ENCODE assay signal across 19 mouse cellular contexts in the genomic region with DNA sequence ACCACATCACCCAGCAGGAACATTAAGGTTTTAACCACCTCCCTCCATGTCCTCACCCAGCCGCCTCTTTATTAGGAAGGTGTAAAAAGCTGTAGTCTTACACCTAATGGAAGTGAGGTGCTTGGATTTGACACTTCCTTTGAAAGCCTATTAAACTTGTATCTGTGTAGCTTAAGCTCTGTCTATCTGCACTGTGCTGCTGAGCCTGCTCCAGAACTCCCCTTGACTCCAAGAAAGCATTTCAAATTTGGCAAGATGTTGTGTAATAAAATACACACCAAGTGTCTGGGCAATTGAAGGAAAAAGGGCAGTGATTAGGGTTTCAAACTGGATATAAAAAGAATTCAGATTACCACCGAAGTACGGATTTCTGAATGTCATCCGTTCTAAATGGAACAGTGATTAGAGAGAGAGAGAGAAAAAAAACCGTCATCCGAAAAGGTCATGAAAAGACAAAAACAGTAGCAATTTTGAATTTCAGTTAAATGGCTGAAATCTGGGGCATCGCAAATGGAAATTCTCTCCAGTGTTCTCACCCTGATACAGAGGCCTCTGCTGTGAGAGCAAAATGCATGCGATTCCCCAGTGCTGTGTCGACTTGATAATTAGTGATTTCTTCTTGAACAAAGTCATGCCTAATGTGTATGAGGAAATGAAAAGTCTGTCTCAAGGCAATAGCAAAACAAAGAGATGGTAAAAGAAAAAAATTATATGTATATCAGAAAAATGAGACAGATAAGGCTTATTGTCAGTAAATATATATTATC.
DNase-seq lines count a peak whose midpoint lies in the region; ATAC-seq lines count a peak whose summit lies in the region.
"Had no signal": no experiment of that assay in that cellular context is flagged by ENCODE, and none has a peak within 500 bp of the region (broad histone marks: within the 10 kb centered on the region; RNA-seq: fewer than 3 reads in every experiment).

No protein-coding gene starts in this region.

- 56% methylated on average over 9 of the region's 9 CpGs for WGBS in forebrain, embryonic 16.5 days
- WGBS in forebrain, embryonic 10.5 days, result 90% methylated on average over 9 of the region's 9 CpGs
- WGBS in heart, embryonic 14.5 days, result 64% methylated on average over 9 of the region's 9 CpGs
- whole genome bisulfite sequencing in midbrain, embryonic 15.5 days, result 66% methylated on average over 9 of the region's 9 CpGs
- WGBS in midbrain, embryonic 13.5 days, result 76% methylated on average over 9 of the region's 9 CpGs

- H3K27ac ChIP-seq in forebrain, embryonic 16.5 days (ENCODE audit: low read length), result no peak overlapping the region
- H3K27ac ChIP-seq in forebrain, embryonic 10.5 days, result no peak overlapping the region
- peak overlapping the region; percentile 39 to 57; a peak in 3 of 4 replicates for H3K27ac ChIP-seq in heart, embryonic 14.5 days (replicated peaks in 1 of 2; ENCODE audit: control insufficient read depth in 1 of 2, insufficient read depth in 1 of 2, low read depth in 2 of 2, low read length in 2 of 2)
- peak overlapping the region; percentile 48; the same call in 1 of the 2 replicates for H3K27ac ChIP-seq in midbrain, embryonic 15.5 days
- H3K27ac ChIP-seq in midbrain, embryonic 13.5 days, result no peak overlapping the region
- H3K27ac ChIP-seq: embryonic facial prominence, embryonic 12.5 days; gastrocnemius, adult 2 months; neural tube, embryonic 15.5 days had no signal

- H3K4me3 ChIP-seq in forebrain, embryonic 16.5 days (replicated peaks; ENCODE audit: low read length), result no peak overlapping the region
- H3K4me3 ChIP-seq in forebrain, embryonic 10.5 days, result no peak overlapping the region
- H3K4me3 ChIP-seq in heart, embryonic 14.5 days (ENCODE audit: control insufficient read depth in 1 of 2, insufficient read depth in 1 of 2, low read depth in 1 of 2, low read length in 2 of 2), result no peak overlapping the region
- H3K4me3 ChIP-seq in midbrain, embryonic 15.5 days, result no peak overlapping the region
- H3K4me3 ChIP-seq in midbrain, embryonic 13.5 days (replicated peaks), result no peak overlapping the region
- H3K4me3 ChIP-seq: embryonic facial prominence, embryonic 12.5 days; gastrocnemius, adult 2 months; megakaryocyte, embryonic 14.5 days; myocyte; neural tube, embryonic 15.5 days had no signal

- no peak for DNase-seq in forebrain, embryonic 10.5 days (ENCODE audit: extremely low spot score, low spot score)
- DNase-seq in heart, postnatal 14 days, result no peak
- DNase-seq in thymus, postnatal 36 days, result no peak
- DNase-seq: adrenal gland, adult 8-10 months; B cell, adult 2 months; gastrocnemius, adult 2 months; liver, postnatal 0 days; lung, postnatal 14 days; right cerebral cortex, postnatal 4 days; thymus, postnatal 25 days had no signal

- H3K27me3 ChIP-seq in forebrain, embryonic 16.5 days (replicated peaks; ENCODE audit: control insufficient read depth, insufficient read depth, low read length), result no peaks in the 10 kb centered on the region
- no peaks in the 10 kb centered on the region for H3K27me3 ChIP-seq in forebrain, embryonic 10.5 days (ENCODE audit: poor library complexity, severe bottlenecking)
- no peaks in the 10 kb centered on the region for H3K27me3 ChIP-seq in heart, embryonic 14.5 days (ENCODE audit: control insufficient read depth, insufficient read depth, low read length)
- H3K27me3 ChIP-seq in midbrain, embryonic 15.5 days (replicated peaks), result no peaks in the 10 kb centered on the region
- H3K27me3 ChIP-seq in midbrain, embryonic 13.5 days, result no peaks in the 10 kb centered on the region; the same call in 1 of the 2 replicates
- H3K27me3 ChIP-seq: embryonic facial prominence, embryonic 12.5 days; megakaryocyte, embryonic 14.5 days; neural tube, embryonic 15.5 days had no signal

- H3K36me3 ChIP-seq in forebrain, embryonic 16.5 days (ENCODE audit: control insufficient read depth, insufficient read depth), result no peaks in the 10 kb centered on the region
- H3K36me3 ChIP-seq in forebrain, embryonic 10.5 days (replicated peaks), result no peaks in the 10 kb centered on the region
- no peaks in the 10 kb centered on the region for H3K36me3 ChIP-seq in heart, embryonic 14.5 days (ENCODE audit: control insufficient read depth, insufficient read depth, low read length)
- H3K36me3 ChIP-seq in midbrain, embryonic 15.5 days (replicated peaks), result no peaks in the 10 kb centered on the region
- no peaks in the 10 kb centered on the region for H3K36me3 ChIP-seq in midbrain, embryonic 13.5 days
- H3K36me3 ChIP-seq: embryonic facial prominence, embryonic 12.5 days; neural tube, embryonic 15.5 days had no signal

- no peaks in the 10 kb centered on the region for H3K9me3 ChIP-seq in forebrain, embryonic 16.5 days (ENCODE audit: control insufficient read depth, low read length)
- H3K9me3 ChIP-seq in forebrain, embryonic 10.5 days, result no peaks in the 10 kb centered on the region
- no peaks in the 10 kb centered on the region for H3K9me3 ChIP-seq in heart, embryonic 14.5 days (ENCODE audit: control insufficient read depth, low read length)
- H3K9me3 ChIP-seq in midbrain, embryonic 15.5 days, result no peaks in the 10 kb centered on the region
- H3K9me3 ChIP-seq in midbrain, embryonic 13.5 days, result no peaks in the 10 kb centered on the region
- H3K9me3 ChIP-seq: embryonic facial prominence, embryonic 12.5 days; megakaryocyte, embryonic 14.5 days; neural tube, embryonic 15.5 days had no signal

- peaks cover 3% of the 10 kb centered on the region for H3K4me1 ChIP-seq in forebrain, embryonic 16.5 days (replicated peaks; ENCODE audit: control insufficient read depth, insufficient read depth, low read length)
- H3K4me1 ChIP-seq in forebrain, embryonic 10.5 days, result no peaks in the 10 kb centered on the region
- H3K4me1 ChIP-seq in heart, embryonic 14.5 days (ENCODE audit: control insufficient read depth in 2 of 2, insufficient read depth in 2 of 2, low read length in 2 of 2), result peaks cover 0 to 2% of the 10 kb centered on the region in 2 experiments; a peak in 1 of 4 replicates
- H3K4me1 ChIP-seq in midbrain, embryonic 15.5 days, result no peaks in the 10 kb centered on the region; the same call in 1 of the 2 replicates
- no peaks in the 10 kb centered on the region for H3K4me1 ChIP-seq in midbrain, embryonic 13.5 days (replicated peaks)
- H3K4me1 ChIP-seq: embryonic facial prominence, embryonic 12.5 days; megakaryocyte, embryonic 14.5 days; neural tube, embryonic 15.5 days had no signal

- intact Hi-C loops in heart, postnatal 14 days (cut with DNase I), result no loop called here

- peak; percentile 33; the same call in 1 of the 2 replicates for ATAC-seq in forebrain, embryonic 16.5 days
- ATAC-seq in heart, embryonic 14.5 days (ENCODE audit: insufficient number of reproducible peaks, insufficient read depth, low FRiP score, low read depth), result no peak
- ATAC-seq in midbrain, embryonic 15.5 days (replicated peaks), result no peak
- ATAC-seq in midbrain, embryonic 13.5 days, result no peak
- ATAC-seq: intestine, embryonic 16.5 days; liver, postnatal 0 days had no signal

- H3K9ac ChIP-seq in forebrain, embryonic 16.5 days (replicated peaks; ENCODE audit: low read depth, low read length), result no peak overlapping the region
- H3K9ac ChIP-seq in heart, embryonic 14.5 days (ENCODE audit: low read length), result no peak overlapping the region; the same call in 1 of the 2 replicates
- no peak overlapping the region for H3K9ac ChIP-seq in midbrain, embryonic 15.5 days
- no peak overlapping the region for H3K9ac ChIP-seq in midbrain, embryonic 13.5 days (replicated peaks)
- H3K9ac ChIP-seq: embryonic facial prominence, embryonic 12.5 days; liver, postnatal 0 days; neural tube, embryonic 15.5 days had no signal

- no peak overlapping the region for H3K4me2 ChIP-seq in forebrain, embryonic 16.5 days (ENCODE audit: low read length)
- H3K4me2 ChIP-seq in heart, embryonic 14.5 days (ENCODE audit: low read length), result no peak overlapping the region
- H3K4me2 ChIP-seq in midbrain, embryonic 15.5 days, result no peak overlapping the region
- no peak overlapping the region for H3K4me2 ChIP-seq in midbrain, embryonic 13.5 days (replicated peaks)
- H3K4me2 ChIP-seq: embryonic facial prominence, embryonic 12.5 days; neural tube, embryonic 15.5 days had no signal

Comparison
In these comparisons a context has a peak if more than half of its experiments do, and no peak if none do; other contexts are left out.
1. H3K27ac ChIP-seq: peak in heart, embryonic 14.5 days (2 of 2) and midbrain, embryonic 15.5 days (single experiment); none in forebrain, embryonic 16.5 days (single experiment), forebrain, embryonic 10.5 days (single experiment) and midbrain, embryonic 13.5 days (single experiment).